Mouse (Mus musculus) gastrocnemius, adult 18-20 months (tissue): ENCODE measurements around the gene Rpl37a. TPM values are rescaled to one million over a fixed set of nuclear protein-coding genes. Genes with fewer than 3 reads are reported as not detected.

Source experiments
- DNase-seq: peaks from one replicate; pipeline ENCODE4 v3.0.0; 2021; ENCODE audit warnings: low spot score
- total RNA-seq, 2 experiments: library from RNA; stranded (reverse); gene quantifications; 2 replicates each; pipeline ENCODE4 v1.2.3; 2021

Rpl37a gene
- total RNA-seq, 2 experiments from 2014 or later, result 566 to 581 TPM

- DNase-seq, result no peak
These were observed 25.5 kb downstream of the Rpl37a start for GRCm38 (mm10) chr1:72736397-72737125.

- DNase-seq, result no peak
These were observed 28.0 kb downstream of the Rpl37a start for GRCm38 (mm10) chr1:72738946-72739680.

GRCm38 (mm10) chr1:72739681-72740063 lies 28.6 kb downstream of the Rpl37a start:
- no peak for DNase-seq

- DNase-seq, result no peak
These were observed 30.3 kb downstream of the Rpl37a start for GRCm38 (mm10) chr1:72741406-72741805.

- no peak for DNase-seq
These were observed 33.9 kb downstream of the Rpl37a start for GRCm38 (mm10) chr1:72744816-72745506.

GRCm38 (mm10) chr1:72746382-72746781 lies 35.3 kb downstream of the Rpl37a start:
- no peak for DNase-seq

GRCm38 (mm10) chr1:72751371-72751781 lies 40.3 kb downstream of the Rpl37a start:
- peak; percentile 23 for DNase-seq

- no peak for DNase-seq
These were observed 42.1 kb downstream of the Rpl37a start for GRCm38 (mm10) chr1:72753211-72753610.

GRCm38 (mm10) chr1:72755227-72755626 lies 44.1 kb downstream of the Rpl37a start:
- DNase-seq, result no peak

GRCm38 (mm10) chr1:72755801-72756200 lies 44.7 kb downstream of the Rpl37a start:
- DNase-seq, result no peak

GRCm38 (mm10) chr1:72759758-72760157 lies 48.7 kb downstream of the Rpl37a start:
- DNase-seq, result no peak

Other genes with a start within 250 kb of the Rpl37a start
- under 1 TPM; 0.24 to 0.62 TPM for gene March4, start 174.4 kb upstream of the Rpl37a start, total RNA-seq
- 10 to 100 TPM; 18.5 to 21.9 TPM for gene Smarcal1, start 128.0 kb upstream of the Rpl37a start, total RNA-seq
- gene Ankar, start 10.7 kb upstream of the Rpl37a start, total RNA-seq, result not detected
- gene Igfbp2, start 113.2 kb downstream of the Rpl37a start, total RNA-seq, result under 1 TPM; 0.28 to 0.62 TPM
- 100 to 1,000 TPM; 189 to 235 TPM for gene Igfbp5, start 163.6 kb downstream of the Rpl37a start, total RNA-seq